Mouse (Mus musculus) 3T3-L1 (cell line): ENCODE data around the gene Gm17657.
A peak's percentile ranks its signal among the peaks of the same experiment; 100 is the strongest.
"Not testable (repeated sequence)": the region's sequence is repeated elsewhere in the genome, so short reads cannot be mapped to it uniquely, and the experiment has no call there.

ENCODE experiments used
- DNase-seq: peaks from one replicate; pipeline ENCODE4 v3.0.0-alpha.2; 2015; ENCODE audit warnings: low read depth, low spot score

The Gm17657 gene

DNA sequence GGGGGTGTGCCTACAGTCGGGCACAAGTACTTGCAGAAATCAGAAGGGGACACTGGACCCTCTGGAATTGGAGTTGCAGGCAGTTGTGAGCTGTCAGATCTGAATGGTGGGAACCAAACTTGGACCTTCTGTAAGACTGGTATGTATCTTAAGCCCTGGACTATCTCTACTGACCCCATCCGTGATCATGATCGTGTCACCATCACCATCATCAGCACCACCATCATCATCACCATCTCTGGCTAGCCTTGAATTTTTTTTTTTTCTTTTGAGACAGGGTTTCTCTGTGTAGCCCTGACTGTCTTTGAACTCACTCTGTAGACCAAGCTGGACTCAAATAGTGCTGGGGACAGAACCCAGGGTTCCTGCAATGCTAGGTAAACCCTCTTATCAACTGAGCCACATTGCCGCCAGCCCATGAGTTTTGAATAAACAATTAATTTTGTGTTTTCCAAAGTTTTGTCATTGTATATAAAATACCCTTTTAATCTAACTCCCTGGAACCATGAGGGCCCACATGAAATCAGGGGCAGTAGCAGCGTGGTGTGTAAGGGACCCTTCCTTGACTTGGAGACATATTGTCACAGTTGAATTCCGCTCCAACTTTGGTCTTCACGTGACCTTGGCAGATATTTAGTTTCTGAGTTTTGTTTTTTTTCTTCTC lies 47.3 kb downstream of the Gm17657 start:
- DNase-seq, result no peak

DNA sequence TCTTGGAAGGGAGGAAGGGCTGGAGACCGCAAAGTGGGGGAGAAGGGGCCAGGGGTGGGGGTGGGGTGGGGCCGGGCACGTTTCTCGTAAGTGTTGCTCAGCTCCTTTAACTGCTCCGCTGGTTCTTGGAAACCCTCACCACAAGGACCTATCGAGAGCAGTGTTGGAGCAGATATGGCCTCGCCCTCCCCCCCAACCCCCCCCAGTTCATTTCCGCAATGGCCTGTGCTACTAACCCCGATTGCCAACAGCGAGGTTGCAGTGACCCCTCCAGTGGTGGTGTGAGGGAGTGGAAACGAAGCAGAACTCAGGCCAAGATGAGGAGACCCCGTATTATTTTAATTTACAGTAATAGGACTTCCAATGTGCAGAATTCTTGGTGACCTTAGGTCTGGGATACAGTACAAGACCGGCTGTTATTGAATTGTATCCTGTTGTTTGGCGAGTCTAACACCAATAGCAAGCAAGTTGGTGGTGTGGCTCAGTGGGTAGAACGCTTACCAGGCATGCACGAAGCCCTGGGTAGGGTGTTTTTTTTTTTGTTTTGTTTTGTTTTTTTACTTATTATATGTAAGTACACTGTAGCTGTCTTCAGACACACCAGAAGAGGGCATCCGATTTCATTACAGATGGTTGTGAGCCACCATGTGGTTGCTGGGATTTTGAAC lies 48.5 kb downstream of the Gm17657 start:
- no peak for DNase-seq

DNA sequence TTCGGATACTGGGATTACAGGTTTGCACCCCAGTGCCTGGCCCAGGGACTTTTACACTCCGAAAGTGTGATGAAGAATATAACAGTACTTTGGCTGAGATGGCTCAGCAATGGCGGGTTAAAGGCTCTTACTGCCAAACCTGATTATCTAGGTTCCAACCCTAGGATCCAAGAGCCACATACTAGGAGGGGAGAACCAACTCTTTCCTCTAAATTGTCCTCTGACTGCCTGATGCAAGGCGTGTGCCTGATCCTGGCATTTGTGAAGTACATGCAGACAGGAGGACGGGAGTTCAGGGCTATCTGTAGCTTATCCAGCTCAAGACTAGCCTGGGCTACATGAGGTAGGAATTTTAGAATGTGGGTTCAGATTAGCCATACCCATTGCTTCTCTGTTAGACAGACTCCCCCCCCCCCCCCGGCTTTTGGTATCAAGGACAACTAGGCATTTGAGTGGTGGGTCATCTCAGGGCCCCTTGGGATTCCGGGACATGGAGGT lies 49.1 kb downstream of the Gm17657 start:
- no peak for DNase-seq

DNA sequence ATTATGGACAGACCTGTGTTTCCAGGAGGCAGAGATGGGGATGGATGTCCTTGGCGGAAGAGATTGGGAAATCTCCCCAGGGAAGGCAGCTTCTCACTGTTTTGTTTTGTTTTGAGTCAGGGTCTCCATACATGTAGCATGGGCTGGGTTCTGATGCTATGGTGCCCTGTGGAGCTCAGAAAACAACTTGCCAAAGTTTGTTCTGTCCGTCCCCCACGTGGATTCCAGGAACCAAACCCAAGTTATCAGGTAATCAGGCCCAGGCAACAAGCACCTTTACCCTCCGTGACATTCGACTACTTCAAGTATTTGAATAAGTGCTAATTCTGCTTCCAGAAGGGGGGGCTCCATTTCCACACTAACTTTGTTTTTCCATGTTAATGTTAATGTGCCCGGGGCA lies 49.9 kb downstream of the Gm17657 start:
- no peak for DNase-seq

DNA sequence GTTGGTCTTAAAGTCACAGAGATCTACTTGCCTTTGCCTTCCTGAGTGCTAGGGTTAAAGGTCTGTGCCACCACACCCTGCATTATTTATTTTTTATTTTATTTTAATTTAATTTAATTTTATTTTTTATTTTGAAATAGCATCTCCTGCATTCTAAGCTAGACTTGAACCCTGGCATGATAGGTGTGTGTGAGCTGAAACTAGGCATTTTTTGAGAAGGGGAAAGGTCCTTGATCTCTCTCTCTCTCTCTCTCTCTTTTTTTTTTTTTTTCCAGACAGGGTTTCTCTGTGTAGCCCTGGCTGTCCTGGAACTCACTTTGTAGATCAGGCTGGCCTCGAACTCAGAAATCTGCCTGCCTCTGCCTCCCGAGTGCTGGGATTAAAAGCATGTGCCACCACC lies 50.5 kb downstream of the Gm17657 start:
- not testable (repeated sequence) for DNase-seq

DNA sequence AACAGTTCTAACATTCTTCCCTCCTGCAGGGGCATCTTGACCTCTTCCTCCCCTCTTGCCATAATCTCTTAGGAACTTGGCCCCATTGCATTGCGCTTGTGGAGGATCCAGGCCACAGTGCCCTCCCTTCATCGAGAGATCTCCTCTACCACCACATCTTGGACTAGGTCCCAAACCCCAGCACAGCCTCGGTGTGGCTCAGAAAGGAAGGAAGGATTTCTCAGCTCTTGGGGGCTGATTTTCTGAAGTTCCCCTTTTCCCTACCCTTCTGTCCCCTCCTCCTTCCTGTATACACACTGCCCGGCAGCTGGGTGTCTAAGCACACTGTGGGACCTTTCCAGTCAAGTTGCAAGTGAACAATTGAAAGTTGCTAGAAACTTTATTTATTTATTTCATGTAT lies 51.4 kb downstream of the Gm17657 start:
- no peak for DNase-seq

DNA sequence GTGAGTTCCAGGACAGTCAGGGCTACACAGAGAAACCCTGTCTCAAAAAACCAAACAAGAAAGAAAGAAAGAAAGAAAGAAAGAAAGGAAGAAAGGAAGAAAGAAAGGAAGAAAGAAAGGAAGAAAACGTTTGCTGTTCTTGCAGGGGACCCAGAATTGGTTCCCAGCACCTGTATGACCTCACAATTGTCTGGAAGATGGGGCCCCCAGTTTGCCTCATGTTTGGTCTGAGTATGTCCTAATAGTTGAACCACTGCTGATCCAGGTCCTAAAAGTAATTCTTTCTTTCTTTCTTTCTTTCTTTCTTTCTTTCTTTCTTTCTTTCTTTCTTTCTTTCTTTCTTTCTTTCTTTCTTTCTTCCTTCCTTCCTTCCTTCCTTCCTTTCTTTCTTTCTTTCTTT lies 52.0 kb downstream of the Gm17657 start:
- DNase-seq, result not testable (repeated sequence)

DNA sequence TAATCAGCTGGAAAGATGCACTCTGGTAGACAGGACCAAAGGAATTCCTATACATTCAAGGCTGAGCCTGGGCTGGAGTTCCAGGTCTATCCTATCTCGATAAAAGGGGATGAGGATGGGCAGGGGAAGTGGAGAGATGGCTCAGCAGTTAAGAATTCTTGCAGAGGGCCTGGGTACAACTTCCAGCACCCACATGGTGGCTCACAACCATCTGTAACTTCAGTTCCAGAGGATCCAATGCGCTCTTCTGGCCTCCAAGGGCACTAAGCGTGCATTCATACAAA lies 52.4 kb downstream of the Gm17657 start:
- no peak for DNase-seq

DNA sequence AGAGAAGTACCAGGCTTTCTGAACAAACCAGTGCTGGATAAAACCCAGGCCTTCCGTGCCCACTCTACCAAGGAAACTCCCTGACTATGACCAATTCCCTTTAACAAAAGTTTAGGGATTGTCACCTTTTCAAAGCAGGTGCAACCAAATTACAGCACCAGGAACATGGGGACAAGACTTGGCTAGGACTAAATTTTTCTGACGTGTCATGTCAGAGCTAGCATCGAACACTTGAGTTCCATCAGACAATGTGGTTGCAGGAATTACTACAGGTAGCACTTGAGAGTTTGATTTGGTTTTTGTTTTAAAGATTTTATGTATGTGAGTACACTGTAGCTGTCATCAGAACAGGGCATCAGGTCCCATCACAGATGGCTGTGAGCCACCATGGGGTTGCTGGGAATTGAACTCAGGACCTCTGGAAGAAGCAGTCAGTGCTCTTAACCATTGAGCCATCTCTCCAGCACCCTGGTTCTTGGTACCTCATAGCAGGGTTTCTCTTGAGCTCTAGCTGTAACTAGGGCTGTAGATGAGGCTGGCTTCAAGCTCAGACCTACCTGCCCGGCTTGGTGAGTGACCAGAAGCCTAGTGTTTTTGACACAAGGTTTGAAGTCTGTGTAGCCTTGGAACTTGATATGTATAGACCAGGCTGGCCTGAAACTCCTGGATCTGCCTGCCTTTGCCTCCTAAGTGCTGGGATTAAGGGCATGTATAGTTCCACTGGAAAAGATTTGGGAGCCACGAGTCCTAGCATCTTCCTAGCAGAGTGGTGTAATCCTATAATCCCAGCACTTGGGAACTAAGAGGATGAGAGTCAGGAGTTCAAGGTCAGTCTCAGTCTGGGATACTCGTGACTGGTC lies 53.0 kb downstream of the Gm17657 start:
- no peak for DNase-seq

DNA sequence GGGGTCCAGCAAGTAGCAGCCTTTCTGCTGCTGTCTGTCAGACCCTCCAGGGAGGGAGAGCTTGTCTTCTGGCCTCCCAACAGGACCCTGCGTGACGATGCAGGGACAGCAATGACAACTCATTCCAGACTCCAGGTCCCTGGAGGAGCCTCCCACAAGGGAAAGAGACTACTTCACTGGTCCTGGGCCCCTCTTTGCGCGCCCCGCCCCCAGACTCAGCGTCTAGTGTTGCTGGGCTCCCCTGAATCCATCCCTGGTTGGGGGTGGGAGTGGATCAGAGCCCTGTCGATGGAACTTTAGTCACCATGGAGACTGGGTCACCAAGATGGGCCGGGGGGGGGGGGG lies 54.7 kb downstream of the Gm17657 start:
- no peak for DNase-seq

DNA sequence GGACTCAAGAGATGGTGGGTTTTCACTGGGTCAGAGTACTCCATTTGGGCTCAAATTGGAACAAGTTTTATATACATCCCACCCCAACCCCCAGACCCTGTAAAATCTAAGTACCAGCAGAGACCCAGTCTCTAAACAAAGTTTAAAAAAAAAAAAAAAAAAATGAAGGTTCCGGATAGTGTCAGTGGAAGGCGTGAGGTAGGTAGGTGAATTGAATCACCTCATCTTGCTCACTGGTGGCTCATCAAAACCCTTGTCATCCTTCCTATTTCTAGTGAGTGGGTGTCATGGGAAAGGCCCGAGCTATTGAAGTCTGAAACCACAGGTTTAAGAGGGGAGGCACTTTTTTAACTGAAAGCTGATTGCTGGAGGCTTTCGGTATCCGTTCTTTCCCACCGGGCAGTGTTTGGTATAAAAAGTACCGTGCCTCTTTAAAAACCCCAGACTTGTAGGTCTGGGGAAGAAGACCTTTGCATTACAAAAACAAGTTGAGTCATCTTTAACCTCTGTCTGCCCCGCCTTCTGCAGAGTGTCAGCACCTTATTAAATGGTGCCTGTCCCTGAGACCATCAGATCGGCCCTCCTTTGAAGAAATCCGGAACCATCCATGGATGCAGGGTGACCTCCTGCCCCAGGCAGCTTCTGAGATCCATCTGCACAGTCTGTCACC lies 55.2 kb downstream of the Gm17657 start:
- no peak for DNase-seq

DNA sequence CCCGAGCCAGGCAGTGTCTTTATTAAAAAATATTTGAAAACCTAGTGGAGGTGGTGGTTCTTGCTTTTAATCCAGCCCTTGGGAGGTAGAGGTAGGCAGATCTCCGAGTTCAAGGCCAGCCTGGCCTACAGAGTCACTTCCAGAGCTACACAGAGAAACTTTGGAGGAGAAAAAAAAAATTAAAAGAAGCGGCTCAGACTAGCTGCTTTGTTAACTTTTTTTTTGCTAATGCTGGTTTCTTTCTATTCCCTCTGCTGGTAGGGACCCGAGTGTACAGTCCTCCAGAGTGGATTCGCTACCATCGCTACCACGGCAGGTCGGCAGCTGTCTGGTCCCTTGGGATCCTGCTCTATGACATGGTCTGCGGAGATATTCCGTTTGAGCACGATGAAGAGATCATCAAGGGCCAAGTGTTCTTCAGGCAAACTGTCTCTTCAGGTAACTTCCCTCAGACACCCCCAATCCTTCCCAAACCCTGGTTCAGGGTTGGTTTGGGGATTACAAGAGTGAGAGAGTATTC lies 55.9 kb downstream of the Gm17657 start:
- no peak for DNase-seq

DNA sequence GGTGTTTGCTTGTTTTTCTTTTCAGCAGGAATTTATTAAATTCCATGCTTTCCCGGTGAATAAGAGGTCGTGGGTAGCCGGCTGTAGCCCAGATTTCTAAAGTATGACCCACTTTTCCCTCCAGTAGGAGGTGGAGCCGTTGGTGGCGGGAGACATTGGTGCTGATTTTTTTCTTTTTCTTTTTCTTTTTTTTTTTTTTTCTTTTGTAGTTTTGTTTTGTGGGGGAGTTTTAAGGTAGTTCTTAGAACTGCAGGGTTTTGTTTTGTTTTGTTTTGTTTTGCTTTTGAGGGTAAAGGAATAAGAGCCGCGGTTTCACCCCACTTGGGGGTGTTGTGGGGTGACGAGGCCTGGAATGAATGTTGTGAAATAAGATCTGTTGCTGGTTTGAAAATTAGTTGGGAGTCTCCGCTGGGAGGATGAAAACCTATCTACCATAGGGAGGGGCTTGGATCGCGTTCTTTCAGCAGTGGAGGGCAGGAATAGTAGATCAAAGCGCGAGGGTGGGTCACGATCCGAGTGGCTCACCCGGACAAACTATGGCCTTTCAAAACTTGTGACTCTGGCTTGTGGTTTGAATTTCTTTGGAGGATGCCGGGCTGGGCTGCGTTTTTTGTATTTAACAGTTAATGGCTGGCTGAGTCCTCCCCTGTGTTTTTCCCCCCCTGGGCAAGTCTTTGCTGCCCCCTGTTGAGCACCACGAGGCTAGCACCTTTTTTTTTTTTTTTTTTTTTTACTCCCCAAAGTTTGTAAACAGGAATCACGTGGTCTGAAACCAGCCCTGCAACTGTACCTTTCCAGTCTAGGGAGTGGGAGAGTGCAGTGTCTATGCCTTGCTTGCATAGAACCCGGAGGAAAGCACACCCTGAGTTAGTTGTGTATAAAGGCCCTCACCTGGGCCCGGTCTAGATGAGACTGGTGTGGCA lies 56.9 kb downstream of the Gm17657 start:
- peak; percentile 87 for DNase-seq

DNA sequence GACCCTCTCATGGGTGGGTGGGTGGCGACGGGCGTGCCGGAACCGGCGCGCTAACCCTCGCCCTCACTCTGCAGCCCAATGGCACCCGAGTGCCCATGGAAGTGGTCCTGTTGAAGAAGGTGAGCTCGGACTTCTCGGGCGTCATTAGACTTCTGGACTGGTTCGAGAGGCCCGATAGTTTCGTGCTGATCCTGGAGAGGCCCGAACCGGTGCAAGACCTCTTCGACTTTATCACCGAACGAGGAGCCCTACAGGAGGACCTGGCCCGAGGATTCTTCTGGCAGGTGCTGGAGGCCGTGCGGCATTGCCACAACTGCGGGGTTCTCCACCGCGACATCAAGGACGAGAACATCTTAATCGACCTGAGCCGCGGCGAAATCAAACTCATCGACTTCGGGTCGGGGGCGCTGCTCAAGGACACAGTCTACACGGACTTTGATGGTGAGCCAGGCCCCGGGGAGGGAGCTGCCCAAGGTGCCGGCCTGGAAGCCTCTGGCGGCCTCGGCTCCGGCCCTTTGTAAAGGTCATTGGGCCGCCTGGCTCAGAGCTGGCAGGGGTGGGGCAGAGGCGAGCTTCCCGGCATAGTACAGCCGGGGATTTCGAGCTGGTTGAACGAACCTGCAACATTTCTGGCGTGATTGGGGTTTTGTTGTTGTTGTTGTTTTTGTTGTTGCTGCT lies 57.7 kb downstream of the Gm17657 start:
- DNase-seq, result peak; percentile 52

DNA sequence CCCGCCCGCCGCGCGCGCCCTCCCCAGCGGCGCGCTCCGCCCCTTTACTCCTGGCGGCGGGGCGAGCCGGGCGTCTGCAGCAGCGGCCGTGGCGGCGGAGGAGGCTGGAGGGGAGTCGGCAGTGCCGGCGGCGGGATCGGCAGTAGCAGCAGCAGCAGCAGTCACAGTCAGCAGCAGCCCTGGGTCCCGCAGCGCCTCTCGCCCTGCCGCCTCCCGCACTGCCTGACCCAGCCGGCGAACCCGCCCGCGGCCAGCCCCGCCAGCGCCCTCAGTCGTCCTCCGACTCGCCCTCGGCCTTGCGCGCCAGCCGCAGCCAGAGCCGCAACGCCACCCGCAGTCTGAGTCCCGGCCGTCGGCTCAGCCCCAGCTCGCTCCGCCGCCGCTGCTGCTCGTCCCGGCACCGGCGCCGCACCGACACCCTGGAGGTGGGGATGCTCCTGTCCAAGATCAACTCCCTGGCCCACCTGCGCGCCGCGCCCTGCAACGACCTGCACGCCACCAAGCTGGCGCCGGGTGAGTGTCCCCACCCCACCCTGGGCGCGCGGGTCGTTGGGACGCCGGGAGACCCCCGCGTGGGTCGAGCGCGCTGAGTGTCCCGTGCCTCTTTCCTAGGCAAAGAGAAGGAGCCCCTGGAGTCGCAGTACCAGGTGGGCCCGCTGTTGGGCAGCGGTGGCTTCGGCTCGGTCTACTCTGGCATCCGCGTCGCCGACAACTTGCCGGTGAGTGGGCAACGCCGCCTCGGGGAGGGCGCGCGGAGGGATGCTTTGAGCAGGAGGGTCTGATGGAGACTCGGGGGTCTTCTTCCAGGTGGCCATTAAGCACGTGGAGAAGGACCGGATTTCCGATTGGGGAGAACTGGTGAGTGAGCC lies 58.5 kb downstream of the Gm17657 start, which contains the start of gene Pim1:
Gene Pim1, plus strand, starts transcription at position 41 of the 869 bp plus-strand sequence.
- peak; percentile 63 for DNase-seq

DNA sequence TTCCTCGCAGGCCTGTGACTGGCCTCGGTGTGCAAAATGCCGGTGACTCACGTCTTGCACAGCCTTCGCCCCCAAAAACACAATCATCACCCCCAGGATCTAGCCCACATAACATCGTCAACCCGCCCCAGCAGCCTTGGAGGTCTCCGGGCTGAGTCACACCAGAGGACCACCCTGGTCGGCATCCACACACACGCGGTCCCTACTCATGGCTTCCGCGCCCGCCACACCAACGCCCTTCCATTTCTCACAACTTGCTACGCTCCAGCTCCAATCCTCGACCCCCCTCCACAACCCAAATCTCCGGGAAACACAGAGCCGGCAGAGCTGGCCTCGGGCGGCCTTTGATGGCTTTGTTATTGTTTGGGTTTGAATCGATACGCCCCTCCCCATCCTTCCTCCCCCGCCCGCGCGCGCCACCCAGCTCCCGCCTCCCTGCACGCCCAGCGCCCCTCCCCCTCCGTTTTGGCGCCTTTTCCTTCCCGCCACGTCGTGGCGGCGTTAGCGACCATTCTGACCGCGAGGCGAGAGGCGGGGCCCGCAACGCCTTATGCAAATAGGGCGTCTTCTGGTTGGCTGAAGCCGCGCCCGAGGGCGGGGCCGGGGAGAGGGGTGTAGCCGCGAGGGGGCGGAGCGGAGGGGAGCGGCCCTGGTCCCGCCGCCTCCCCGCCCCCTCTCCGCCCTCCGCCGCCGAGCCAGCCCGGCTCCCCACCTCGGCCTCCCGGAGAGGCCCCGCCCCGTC lies 59.3 kb downstream of the Gm17657 start:
- DNase-seq, result peak; percentile 97

DNA sequence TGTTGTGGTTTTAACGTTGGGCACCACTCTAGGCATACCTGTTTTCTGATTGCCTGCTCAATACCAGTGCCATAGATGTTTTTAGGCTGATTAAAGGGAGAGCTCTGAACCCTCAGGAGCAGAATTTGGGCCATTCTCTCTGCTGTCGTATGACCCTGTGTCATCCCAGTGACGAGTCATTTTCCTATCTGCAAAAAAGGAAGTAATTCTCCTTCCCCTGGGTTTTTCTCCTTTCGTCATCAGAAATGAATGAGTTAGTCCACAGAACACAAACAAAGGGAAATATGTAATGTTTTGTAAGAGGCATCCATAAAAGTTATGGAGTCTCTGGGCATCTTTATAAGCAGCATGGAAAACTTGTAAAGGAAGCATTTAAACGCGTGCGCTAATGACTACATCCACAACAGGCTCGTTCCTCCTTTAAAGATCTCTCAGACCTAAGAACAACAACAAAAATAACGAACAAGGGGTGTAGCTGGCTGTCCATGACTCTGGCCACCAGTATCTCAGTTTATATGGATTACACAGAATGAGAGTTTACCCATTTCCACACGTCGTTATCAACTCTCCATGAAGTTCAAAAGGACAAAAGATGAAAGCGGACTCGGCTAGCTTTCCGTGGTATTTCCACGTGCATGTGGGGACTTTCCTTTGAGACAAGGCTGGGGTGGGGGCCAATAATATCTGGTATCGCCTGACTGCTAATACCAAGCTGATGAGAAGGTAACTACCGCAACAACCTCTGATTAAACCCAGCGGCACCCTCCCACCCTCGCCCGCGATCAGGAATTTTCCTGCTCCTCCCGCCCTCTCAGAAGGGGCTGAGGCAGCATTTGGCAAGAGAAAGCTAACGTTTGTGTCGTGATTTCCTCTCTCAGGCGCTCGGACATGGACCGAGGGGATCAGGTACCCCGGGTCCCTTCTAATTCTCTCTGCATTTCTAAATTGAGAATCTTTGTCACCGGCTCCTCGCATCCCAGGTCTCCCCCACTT lies 60.2 kb downstream of the Gm17657 start:
- DNase-seq, result peak; percentile 72
